Comparison of ENCODE assay signal across 16 mouse cellular contexts in the genomic region with DNA sequence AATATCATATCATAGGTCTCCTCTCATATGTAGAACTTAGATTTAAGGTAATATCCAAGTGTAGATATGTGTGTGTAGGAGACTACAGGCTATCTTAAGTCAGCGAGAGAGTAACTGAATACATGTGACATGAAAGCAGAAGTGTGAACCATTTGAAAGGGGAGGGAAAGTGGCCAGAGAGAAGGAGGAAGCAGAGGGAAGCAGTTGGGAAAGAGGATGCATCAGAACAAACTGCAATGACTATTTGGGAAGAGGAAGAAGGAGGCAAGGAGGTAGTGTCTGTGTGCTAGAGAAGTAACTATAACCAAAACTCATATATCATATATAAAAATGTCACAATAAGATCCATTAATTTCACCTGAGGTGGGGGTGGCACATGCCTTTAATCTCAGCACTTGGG. TPM values are rescaled to one million over a fixed set of nuclear protein-coding genes. Genes with fewer than 3 reads are reported as not detected.
"Had no signal": no experiment of that assay in that cellular context is flagged by ENCODE, and none has a peak within 500 bp of the region (broad histone marks: within the 10 kb centered on the region; RNA-seq: fewer than 3 reads in every experiment).

No protein-coding gene starts in this region.

RNA-seq across cellular contexts. Expression of gene Atp1b4, which starts 57.2 kb away (rescaled TPM):
- total RNA-seq: forebrain, postnatal 0 days; heart, adult 18-20 months; heart, adult 2 months had no signal
- polyA plus RNA-seq: cerebellum, adult 2 months; cortical plate, adult 2 months; embryonic facial prominence, embryonic 10.5 days; embryonic facial prominence, embryonic 11.5 days; erythroblast, embryonic 14.5 days; forebrain, embryonic 10.5 days; forebrain, embryonic 11.5 days; forebrain, embryonic 12.5 days; forebrain, embryonic 13.5 days; forebrain, embryonic 14.5 days; forebrain, embryonic 16.5 days; forebrain, postnatal 0 days; frontal cortex, adult 2 months; gonadal fat pad, adult 2 months; heart, adult 2 months had no signal
